Mouse (Mus musculus): ENCODE data around the gene Rab11fip2. TPM values are rescaled to one million over a fixed set of nuclear protein-coding genes. Genes with fewer than 3 reads are reported as not detected.

Gene Rab11fip2
- polyA plus RNA-seq, 1 experiment: 0.30 TPM

DNA sequence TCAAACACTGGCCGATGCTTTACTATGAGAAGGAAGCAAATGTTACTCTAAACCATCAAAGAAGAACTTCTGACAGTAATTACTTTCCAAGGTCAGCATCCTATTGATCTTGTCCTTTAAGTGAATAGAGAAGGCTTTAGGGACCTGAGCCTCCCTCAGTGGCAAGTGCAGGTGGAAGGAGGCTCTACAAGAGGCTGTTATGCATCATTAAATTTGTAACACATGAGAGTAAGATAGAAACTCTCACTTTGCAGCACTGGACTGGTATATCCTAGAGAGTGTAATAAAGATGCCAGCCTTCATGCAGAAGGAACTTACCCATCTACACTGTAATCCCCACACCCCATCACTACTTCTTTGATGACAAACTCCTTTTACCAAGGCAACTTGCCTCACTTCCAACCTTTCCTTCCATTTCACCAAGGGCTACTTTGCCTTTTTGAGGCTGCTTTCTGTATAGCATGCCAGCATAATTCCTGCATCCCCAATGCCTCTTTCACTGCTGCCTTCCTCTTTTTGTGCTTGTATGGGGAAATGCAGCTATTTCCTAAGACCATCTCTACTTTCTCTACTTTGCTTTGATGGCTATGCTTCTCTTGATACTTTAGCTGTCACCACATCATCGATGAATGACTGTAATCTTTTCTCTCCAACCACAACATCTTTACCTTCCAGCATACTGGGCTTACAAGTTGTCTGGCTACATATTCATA, 25.4 kb downstream of the Rab11fip2 start:
- TF ChIP-seq GATA1 (IDR thresholded peaks at IDR 0.05; ENCODE audit: borderline replicate concordance, low read length) (no peak), FLI1 (IDR thresholded peaks at IDR 0.05; ENCODE audit: low read length) (no peak)
- no peaks in the 10 kb centered on the region for H3K36me3 ChIP-seq (replicated peaks; ENCODE audit: low read length)
- peaks cover 3% of the 10 kb centered on the region; the same call in 1 of the 2 replicates for H3K4me1 ChIP-seq
- H3K9me3 ChIP-seq: no peaks in the 10 kb centered on the region
- no peaks in the 10 kb centered on the region for H3K27me3 ChIP-seq (replicated peaks)
- no peak overlapping the region for H3K4me3 ChIP-seq (replicated peaks)

DNA sequence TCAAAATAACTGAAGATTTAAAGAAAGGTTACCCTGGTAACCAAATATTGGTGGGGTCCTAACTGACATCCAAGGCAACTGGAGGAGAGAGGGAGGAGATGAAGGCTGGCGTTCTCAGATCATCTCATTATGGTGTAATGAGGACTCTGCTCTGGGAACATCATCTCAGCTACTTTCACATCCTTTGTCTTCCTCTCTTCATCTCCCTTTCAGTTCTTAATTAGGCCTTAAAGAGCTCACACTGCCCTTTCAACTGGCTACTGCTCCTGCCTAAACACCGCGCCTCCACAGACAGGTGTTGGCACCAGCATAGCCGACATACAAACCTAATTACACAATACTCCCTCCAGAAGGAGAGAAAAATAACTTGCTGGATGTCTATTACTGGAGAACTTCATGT, 31.9 kb downstream of the Rab11fip2 start:
- H3K36me3 ChIP-seq (replicated peaks; ENCODE audit: low read length): peaks cover 4% of the 10 kb centered on the region
- no peaks in the 10 kb centered on the region; the same call in 1 of the 2 replicates for H3K4me1 ChIP-seq
- no peaks in the 10 kb centered on the region for H3K9me3 ChIP-seq
- no peaks in the 10 kb centered on the region for H3K27me3 ChIP-seq (replicated peaks)
- TF ChIP-seq GATA1 (IDR thresholded peaks at IDR 0.05; ENCODE audit: borderline replicate concordance, low read length): no peak
- no peak for TF ChIP-seq FLI1 (IDR thresholded peaks at IDR 0.05; ENCODE audit: low read length)
- H3K4me3 ChIP-seq (replicated peaks): no peak overlapping the region

DNA sequence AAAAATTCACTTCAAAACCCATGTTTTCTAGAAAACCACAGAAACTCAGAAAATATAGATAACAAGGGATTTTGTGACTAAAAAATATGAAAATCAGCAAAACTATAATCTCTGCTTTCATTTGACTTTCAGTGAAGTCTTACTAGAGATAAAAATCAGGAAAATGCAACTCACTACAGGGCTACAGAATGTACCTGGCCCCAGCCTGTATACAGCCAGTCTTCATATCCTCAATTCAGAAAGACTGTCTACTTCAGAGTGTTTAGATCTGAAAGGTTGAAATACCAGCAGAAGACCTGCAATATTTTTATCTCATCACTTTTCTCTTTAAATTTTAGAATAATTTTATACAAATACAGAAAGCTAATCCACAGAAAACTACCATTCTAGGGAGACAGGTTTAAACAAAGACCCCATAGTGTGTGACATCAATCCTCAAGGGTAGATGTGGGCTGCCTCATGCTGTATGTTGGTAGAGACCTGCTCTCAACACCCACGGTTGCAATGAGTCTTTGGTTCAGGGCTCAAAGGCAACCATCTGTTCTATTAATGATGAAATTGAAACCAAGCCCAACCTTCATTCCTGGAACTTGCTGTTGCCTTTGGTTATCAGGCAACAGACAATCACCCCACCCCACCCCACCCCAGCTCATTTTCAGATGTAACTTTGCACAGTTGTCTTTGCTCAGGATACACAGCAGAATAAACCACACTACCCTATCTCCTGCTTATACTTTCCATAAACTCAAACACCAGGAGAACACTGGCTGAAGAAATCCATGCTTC, 38.0 kb downstream of the Rab11fip2 start:
- Histone ChIP-seq H3K27me3 (replicated peaks) (no peaks in the 10 kb centered on the region), H3K4me3 (replicated peaks) (no peak overlapping the region), H3K9me3 (no peaks in the 10 kb centered on the region), H3K36me3 (replicated peaks; ENCODE audit: low read length) (peaks cover 7% of the 10 kb centered on the region), H3K4me1 (no peaks in the 10 kb centered on the region)
- TF ChIP-seq GATA1 (IDR thresholded peaks at IDR 0.05; ENCODE audit: borderline replicate concordance, low read length): no peak
- TF ChIP-seq FLI1 (IDR thresholded peaks at IDR 0.05; ENCODE audit: low read length): no peak

DNA sequence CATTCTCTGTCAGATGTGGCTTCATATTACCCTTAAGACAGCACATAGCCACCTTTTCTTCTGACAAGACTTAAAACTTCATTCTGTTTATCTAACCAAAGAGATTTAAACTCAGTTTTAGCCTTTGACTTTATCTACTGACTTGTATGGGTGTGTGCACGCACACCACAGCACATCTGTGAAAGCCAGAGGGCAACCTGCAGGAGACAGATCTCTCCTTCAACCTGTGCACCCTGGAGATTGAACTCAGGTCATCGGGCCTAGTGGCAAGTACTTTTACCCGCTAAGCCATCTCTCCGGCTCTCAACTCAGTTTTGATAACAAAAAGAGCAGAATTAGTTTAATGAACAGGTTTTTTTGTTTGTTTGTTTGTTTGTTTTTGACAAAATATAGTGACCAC, 43.5 kb downstream of the Rab11fip2 start:
- Histone ChIP-seq H3K36me3 (replicated peaks; ENCODE audit: low read length) (no peaks in the 10 kb centered on the region), H3K9me3 (no peaks in the 10 kb centered on the region), H3K27me3 (replicated peaks) (no peaks in the 10 kb centered on the region), H3K4me1 (no peaks in the 10 kb centered on the region), H3K4me3 (replicated peaks) (no peak overlapping the region)
- no peak for TF ChIP-seq GATA1 (IDR thresholded peaks at IDR 0.05; ENCODE audit: borderline replicate concordance, low read length)
- no peak for TF ChIP-seq FLI1 (IDR thresholded peaks at IDR 0.05; ENCODE audit: low read length)

DNA sequence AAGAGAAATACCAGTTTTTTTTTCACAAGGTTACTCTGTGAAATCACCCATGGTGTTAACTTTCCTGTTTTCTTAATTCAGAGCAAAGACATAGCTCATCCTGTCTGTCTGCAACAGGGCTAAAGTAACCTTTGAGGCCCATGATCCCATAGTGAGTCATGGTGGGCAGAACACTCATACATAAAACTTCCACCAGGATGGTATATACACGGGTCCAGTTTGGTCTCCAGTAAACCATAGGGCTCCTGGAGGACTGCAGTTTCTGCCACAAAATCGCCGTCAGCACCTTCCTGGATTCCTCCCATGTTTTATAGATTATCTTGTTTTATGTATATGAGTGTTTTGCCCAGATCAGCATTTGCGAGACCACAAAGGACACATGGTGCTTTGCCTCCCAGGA, 45.2 kb downstream of the Rab11fip2 start:
- Histone ChIP-seq H3K36me3 (replicated peaks; ENCODE audit: low read length) (no peaks in the 10 kb centered on the region), H3K4me1 (no peaks in the 10 kb centered on the region), H3K4me3 (replicated peaks) (no peak overlapping the region), H3K27me3 (replicated peaks) (no peaks in the 10 kb centered on the region), H3K9me3 (no peaks in the 10 kb centered on the region)
- TF ChIP-seq FLI1 (IDR thresholded peaks at IDR 0.05; ENCODE audit: low read length) (no peak), GATA1 (IDR thresholded peaks at IDR 0.05; ENCODE audit: borderline replicate concordance, low read length) (no peak)

DNA sequence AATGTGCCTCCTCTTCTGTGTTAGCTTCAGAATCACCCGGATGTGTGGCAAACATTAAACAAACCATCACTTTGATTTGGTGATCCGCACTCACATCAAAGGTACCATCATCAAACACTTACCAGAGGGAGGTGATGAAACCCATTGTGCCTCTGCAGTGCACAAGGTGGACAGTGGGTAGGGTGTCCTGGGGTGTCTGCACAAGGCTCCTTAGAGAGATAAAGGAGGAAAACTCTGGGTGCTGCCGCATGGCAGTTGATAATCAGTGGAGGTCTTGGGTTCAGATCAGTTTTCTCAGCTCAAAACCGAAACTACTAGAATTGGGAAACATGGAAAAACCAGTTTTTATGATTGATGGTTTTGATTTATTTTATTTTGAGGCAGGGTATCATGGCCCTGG, 54.1 kb downstream of the Rab11fip2 start:
- Histone ChIP-seq H3K4me1 (no peaks in the 10 kb centered on the region), H3K27me3 (replicated peaks) (no peaks in the 10 kb centered on the region), H3K9me3 (no peaks in the 10 kb centered on the region), H3K36me3 (replicated peaks; ENCODE audit: low read length) (no peaks in the 10 kb centered on the region), H3K4me3 (replicated peaks) (no peak overlapping the region)
- no peak for TF ChIP-seq FLI1 (IDR thresholded peaks at IDR 0.05; ENCODE audit: low read length)
- TF ChIP-seq GATA1 (IDR thresholded peaks at IDR 0.05; ENCODE audit: borderline replicate concordance, low read length): no peak

DNA sequence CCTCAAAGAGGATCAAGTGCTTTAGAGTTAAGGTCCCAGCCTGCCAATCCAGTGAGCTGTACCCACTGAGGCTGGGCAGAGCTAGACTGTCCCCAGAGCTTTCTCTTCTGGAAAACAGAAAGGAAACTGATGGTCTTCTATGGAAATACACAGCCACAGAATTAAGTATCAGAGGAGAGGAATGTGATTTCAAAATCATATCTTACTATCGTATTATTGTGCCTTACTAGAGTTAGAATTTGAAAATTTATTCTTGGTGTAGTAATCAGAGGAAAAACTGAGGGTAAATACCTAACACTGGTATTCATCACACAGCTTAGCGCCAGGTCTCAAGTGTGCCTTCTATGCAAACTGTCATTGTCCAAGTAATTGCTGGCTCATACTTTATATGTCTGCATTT, 54.6 kb downstream of the Rab11fip2 start:
- H3K4me1 ChIP-seq: no peaks in the 10 kb centered on the region
- TF ChIP-seq GATA1 (IDR thresholded peaks at IDR 0.05; ENCODE audit: borderline replicate concordance, low read length): no peak
- no peak for TF ChIP-seq FLI1 (IDR thresholded peaks at IDR 0.05; ENCODE audit: low read length)
- no peaks in the 10 kb centered on the region for H3K36me3 ChIP-seq (replicated peaks; ENCODE audit: low read length)
- H3K27me3 ChIP-seq (replicated peaks): no peaks in the 10 kb centered on the region
- no peak overlapping the region for H3K4me3 ChIP-seq (replicated peaks)
- H3K9me3 ChIP-seq: no peaks in the 10 kb centered on the region

DNA sequence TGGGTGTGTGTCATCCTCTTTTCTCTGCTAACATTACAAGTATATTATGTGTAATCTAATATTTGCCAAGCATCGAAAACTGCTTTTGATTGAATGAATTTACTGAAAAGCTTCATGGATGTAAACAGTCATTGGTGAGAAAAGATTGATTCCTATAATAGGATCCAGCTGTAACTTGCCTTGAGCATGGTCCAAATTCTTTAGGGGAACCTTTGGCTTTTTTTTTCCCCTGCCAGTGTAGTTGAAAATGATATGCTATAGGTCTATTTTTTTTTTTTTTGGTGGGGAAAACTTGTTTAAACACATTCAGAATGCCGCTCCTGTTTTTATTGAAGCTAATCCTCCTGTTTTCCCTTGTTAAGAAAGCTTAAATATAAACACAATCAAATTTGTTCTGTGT, 55.6 kb downstream of the Rab11fip2 start:
- Histone ChIP-seq H3K36me3 (replicated peaks; ENCODE audit: low read length) (no peaks in the 10 kb centered on the region), H3K9me3 (no peaks in the 10 kb centered on the region), H3K27me3 (replicated peaks) (no peaks in the 10 kb centered on the region), H3K4me1 (no peaks in the 10 kb centered on the region), H3K4me3 (replicated peaks) (no peak overlapping the region)
- no peak for TF ChIP-seq GATA1 (IDR thresholded peaks at IDR 0.05; ENCODE audit: borderline replicate concordance, low read length)
- TF ChIP-seq FLI1 (IDR thresholded peaks at IDR 0.05; ENCODE audit: low read length): no peak

DNA sequence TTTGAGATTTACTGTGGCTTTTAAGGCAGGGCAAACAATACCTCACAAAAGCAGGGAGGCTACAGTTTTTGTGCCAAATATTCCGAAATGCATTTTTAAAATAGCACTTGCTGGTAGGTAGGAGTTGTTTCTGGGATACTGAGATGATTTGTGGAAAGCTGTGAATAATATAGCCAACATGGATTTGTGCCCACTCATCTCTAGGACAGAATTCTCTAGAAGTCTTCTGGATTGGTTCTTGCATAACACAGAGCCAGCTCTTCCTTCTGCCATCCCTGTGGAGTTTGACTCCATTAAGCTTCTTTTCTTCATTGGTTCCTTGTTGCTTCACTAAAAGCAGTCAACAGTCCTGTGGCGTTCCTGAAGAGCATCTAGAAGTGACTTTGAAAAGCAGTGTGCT, 58.2 kb downstream of the Rab11fip2 start:
- Histone ChIP-seq H3K9me3 (no peaks in the 10 kb centered on the region), H3K4me1 (no peaks in the 10 kb centered on the region), H3K27me3 (replicated peaks) (no peaks in the 10 kb centered on the region), H3K36me3 (replicated peaks; ENCODE audit: low read length) (no peaks in the 10 kb centered on the region), H3K4me3 (replicated peaks) (no peak overlapping the region)
- TF ChIP-seq GATA1 (IDR thresholded peaks at IDR 0.05; ENCODE audit: borderline replicate concordance, low read length): no peak
- no peak for TF ChIP-seq FLI1 (IDR thresholded peaks at IDR 0.05; ENCODE audit: low read length)

DNA sequence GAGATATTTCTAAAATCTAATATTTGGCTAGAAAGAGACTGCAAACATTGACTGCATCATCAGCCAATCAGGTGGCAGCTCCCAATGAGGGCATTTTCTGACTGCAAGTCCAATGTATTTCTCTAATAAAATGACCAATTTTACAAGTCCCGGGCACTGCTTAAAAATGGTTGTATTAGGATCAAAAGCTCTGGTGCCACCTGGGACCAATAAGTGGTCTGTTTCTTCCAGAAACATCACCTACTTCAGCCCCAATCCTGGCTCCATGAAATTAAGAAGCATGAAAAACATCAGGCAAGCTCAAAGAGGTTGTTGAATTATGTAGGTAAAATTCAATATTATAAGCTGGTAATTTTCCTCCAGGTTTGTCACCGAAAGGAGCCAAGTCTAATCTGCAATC, 66.2 kb downstream of the Rab11fip2 start:
- Histone ChIP-seq H3K36me3 (replicated peaks; ENCODE audit: low read length) (no peaks in the 10 kb centered on the region), H3K4me3 (replicated peaks) (no peak overlapping the region), H3K27me3 (replicated peaks) (no peaks in the 10 kb centered on the region), H3K9me3 (no peaks in the 10 kb centered on the region), H3K4me1 (no peaks in the 10 kb centered on the region)
- TF ChIP-seq FLI1 (IDR thresholded peaks at IDR 0.05; ENCODE audit: low read length) (no peak), GATA1 (IDR thresholded peaks at IDR 0.05; ENCODE audit: borderline replicate concordance, low read length) (no peak)
